Mouse (Mus musculus) heart, postnatal 10 days (tissue): ENCODE measurements around the gene Soat1. TPM values are rescaled to one million over a fixed set of nuclear protein-coding genes. Genes with fewer than 3 reads are reported as not detected.
"Not testable (repeated sequence)": the region's sequence is repeated elsewhere in the genome, so short reads cannot be mapped to it uniquely, and the experiment has no call there.

Experiments
- DNase-seq, 2 experiments: peaks; one replicate each; pipeline ENCODE4 v3.0.0; 2021
- intact Hi-C: fragments of 180-260 bp; cut with DNase I; formaldehyde crosslinking; loops from one replicate; pipeline ENCODE4 v1.15.1; 2025
- total RNA-seq, 2 experiments: library from RNA; stranded (reverse); gene quantifications; 2 replicates each; pipeline ENCODE4 v1.2.3; 2021

Gene Soat1
- total RNA-seq, 2 experiments from 2014 or later: 22.2 to 29.6 TPM

- no peak for DNase-seq
- intact Hi-C loops: no loop called here
These were observed 40.6 kb downstream of the Soat1 start for GRCm38 (mm10) chr1:156433497-156433896.

GRCm38 (mm10) chr1:156432498-156432897 lies 41.6 kb downstream of the Soat1 start:
- no peak for DNase-seq
- intact Hi-C loops: no loop called here

- intact Hi-C loops: no loop called here
- DNase-seq: no peak
These were observed 45.7 kb downstream of the Soat1 start for GRCm38 (mm10) chr1:156428434-156428833.

- intact Hi-C loops: no loop called here
- no peak for DNase-seq
These were observed 48.4 kb downstream of the Soat1 start for GRCm38 (mm10) chr1:156425746-156426145.

- intact Hi-C loops: loop anchor here (5.0 kb wide), 1 partner anchor 48 kb away; the partner anchor contains the start of gene Soat1
These were observed 50.1 kb downstream of the Soat1 start for GRCm38 (mm10) chr1:156424054-156424453.

GRCm38 (mm10) chr1:156423493-156423892 lies 50.6 kb downstream of the Soat1 start:
- DNase-seq: no peak
- intact Hi-C loops: loop anchor here (5.0 kb wide), 1 partner anchor 49 kb away; the partner anchor contains the start of gene Soat1

More at GRCm38 (mm10) chr1:156424054-156424453, 50.1 kb downstream of the Soat1 start:
- DNase-seq: no peak

- intact Hi-C loops: loop anchor here (5.0 kb wide), 1 partner anchor 49 kb away; the partner anchor contains the start of gene Soat1
- DNase-seq: no peak
These were observed 51.3 kb downstream of the Soat1 start for GRCm38 (mm10) chr1:156422856-156423255.

GRCm38 (mm10) chr1:156420671-156421297 lies 53.3 kb downstream of the Soat1 start, which contains the start of gene Axdnd1:
Axdnd1 (minus strand) TSS chr1:156421159.
- DNase-seq: peak; percentile 89 to 90
- intact Hi-C loops: loop anchor here (5.0 kb wide), 1 partner anchor 52 kb away; the partner anchor contains the start of gene Soat1

- DNase-seq: peak; percentile 45 to 68
- intact Hi-C loops: loop anchor here (1.0 to 5.0 kb wide), 2 partner anchors 122 to 254 kb away; partner anchors contain the start of gene Tor3a
These were observed 56.0 kb downstream of the Soat1 start for GRCm38 (mm10) chr1:156418170-156418569.

- DNase-seq: no peak
- intact Hi-C loops: no loop called here
These were observed 65.6 kb downstream of the Soat1 start for GRCm38 (mm10) chr1:156408521-156408920.

GRCm38 (mm10) chr1:156408004-156408403 lies 66.1 kb downstream of the Soat1 start:
- intact Hi-C loops: no loop called here
- DNase-seq: no peak

- intact Hi-C loops: no loop called here
- no peak for DNase-seq
These were observed 70.9 kb downstream of the Soat1 start for GRCm38 (mm10) chr1:156403251-156403650.

GRCm38 (mm10) chr1:156402491-156402890 lies 71.6 kb downstream of the Soat1 start:
- DNase-seq: no peak
- intact Hi-C loops: no loop called here

GRCm38 (mm10) chr1:156400159-156400558 lies 74.0 kb downstream of the Soat1 start:
- intact Hi-C loops, DNase-seq: not testable (repeated sequence)

- DNase-seq: no peak
- intact Hi-C loops: no loop called here
These were observed 81.0 kb downstream of the Soat1 start for GRCm38 (mm10) chr1:156393148-156393547.

- intact Hi-C loops: no loop called here
- no peak for DNase-seq
These were observed 87.3 kb downstream of the Soat1 start for GRCm38 (mm10) chr1:156386880-156387279.

GRCm38 (mm10) chr1:156386232-156386631 lies 87.9 kb downstream of the Soat1 start:
- no peak for DNase-seq
- intact Hi-C loops: no loop called here

- intact Hi-C loops: no loop called here
- no peak for DNase-seq
These were observed 92.9 kb downstream of the Soat1 start for GRCm38 (mm10) chr1:156381217-156381616.
